8 mouse cellular contexts compared by ENCODE assay signal in genomic region chr9:124280576-124281447, GRCm38 (mm10). TPM values are rescaled to one million over a fixed set of nuclear protein-coding genes. Genes with fewer than 3 reads are reported as not detected.
A peak's percentile ranks its signal among the peaks of the same experiment; 100 is the strongest.
DNase-seq lines count a peak whose midpoint lies in the region; ATAC-seq and TF ChIP-seq lines count a peak whose summit lies in the region.

No protein-coding gene starts in this region.

- H3K36me3 ChIP-seq in lung, embryonic 16.5 days (ENCODE audit: control insufficient read depth, insufficient read depth, low read length) = peaks cover 6% of the 10 kb centered on the region; the same call in 1 of the 2 replicates
- H3K36me3 ChIP-seq in hindbrain, postnatal 0 days (ENCODE audit: insufficient read depth, low read length) = 0 out of 2 replicates have a peak, but pooled peaks cover 3% of the 10 kb centered on the region
- H3K36me3 ChIP-seq in liver, embryonic 16.5 days (ENCODE audit: control insufficient read depth, insufficient read depth) = no peaks in the 10 kb centered on the region

- 74% methylated on average over 2 of the region's 2 CpGs for WGBS in lung, embryonic 16.5 days
- WGBS in hindbrain, postnatal 0 days = 70% methylated on average over 2 of the region's 2 CpGs
- WGBS in liver, embryonic 16.5 days (ENCODE audit: insufficient replicate concordance) = 51% methylated on average over 2 of the region's 2 CpGs

- peak overlapping the region; percentile 76 for H3K9ac ChIP-seq in lung, embryonic 16.5 days (ENCODE audit: low read length)
- H3K9ac ChIP-seq in hindbrain, postnatal 0 days (replicated peaks; ENCODE audit: low read length) = peak overlapping the region; percentile 68; the same call in 1 of the 2 replicates
- H3K9ac ChIP-seq in liver, embryonic 16.5 days (ENCODE audit: low read depth, low read length) = peak overlapping the region; percentile 80; the same call in 1 of the 2 replicates

- no peak overlapping the region for H3K27ac ChIP-seq in lung, embryonic 16.5 days (ENCODE audit: low read length)
- peak overlapping the region; percentile 83; the same call in 1 of the 2 replicates for H3K27ac ChIP-seq in hindbrain, postnatal 0 days
- no peak overlapping the region for H3K27ac ChIP-seq in liver, embryonic 16.5 days (ENCODE audit: low read length)

- TF ChIP-seq POLR2A in brain, embryonic 14.5 days (IDR thresholded peaks at IDR 0.05; ENCODE audit: borderline replicate concordance, extremely low read depth, insufficient read depth, insufficient read length, poor library complexity, severe bottlenecking) = no peak

- peak overlapping the region; percentile 80 for H3K4me2 ChIP-seq in lung, embryonic 16.5 days (ENCODE audit: low read depth, low read length)
- H3K4me2 ChIP-seq in hindbrain, postnatal 0 days (ENCODE audit: low read depth, low read length) = peak overlapping the region; percentile 64
- peak overlapping the region; percentile 78 for H3K4me2 ChIP-seq in liver, embryonic 16.5 days (ENCODE audit: low read depth, low read length)

- H3K9me3 ChIP-seq in lung, embryonic 16.5 days (ENCODE audit: control insufficient read depth, low read length) = no peaks in the 10 kb centered on the region
- H3K9me3 ChIP-seq in hindbrain, postnatal 0 days (ENCODE audit: low read length) = no peaks in the 10 kb centered on the region
- H3K9me3 ChIP-seq in liver, embryonic 16.5 days (replicated peaks; ENCODE audit: control insufficient read depth, low read length) = no peaks in the 10 kb centered on the region

- no peak for ATAC-seq in lung, embryonic 16.5 days (ENCODE audit: low read depth)
- no peak for ATAC-seq in hindbrain, postnatal 0 days
- no peak for ATAC-seq in liver, embryonic 16.5 days (ENCODE audit: low read depth)
- no peak for ATAC-seq in monocyte, adult 5-6 weeks (replicated peaks; ENCODE audit: insufficient number of reproducible peaks, low FRiP score, low TSS enrichment, poor library complexity, severe bottlenecking)

- DNase-seq in lung, postnatal 14 days = no peak
- peak; percentile 5 for DNase-seq in brain, embryonic 14.5 days (ENCODE audit: low read depth)
- no peak for DNase-seq in hindbrain, postnatal 0 days (ENCODE audit: low spot score)
- DNase-seq in cerebellum, adult 9-10 months = no peak
- DNase-seq in lung, postnatal 10 days = no peak

- peaks cover 9% of the 10 kb centered on the region for H3K4me1 ChIP-seq in lung, embryonic 16.5 days (replicated peaks; ENCODE audit: control insufficient read depth, insufficient read depth, low read length)
- H3K4me1 ChIP-seq in hindbrain, postnatal 0 days (ENCODE audit: insufficient read depth, low read length) = no peaks in the 10 kb centered on the region
- H3K4me1 ChIP-seq in liver, embryonic 16.5 days (ENCODE audit: control insufficient read depth, low read depth, low read length) = peaks cover 22% of the 10 kb centered on the region

- no peak for TF ChIP-seq CTCF in brain, embryonic 14.5 days (IDR thresholded peaks at IDR 0.05; ENCODE audit: borderline replicate concordance, extremely low read depth, insufficient read depth, insufficient read length)
- no peak for TF ChIP-seq CTCF in hindbrain, postnatal 0 days (IDR thresholded peaks at IDR 0.05; ENCODE audit: low read depth)

- no peaks in the 10 kb centered on the region for H3K27me3 ChIP-seq in lung, embryonic 16.5 days (ENCODE audit: control insufficient read depth, insufficient read depth, low read depth, low read length)
- no peaks in the 10 kb centered on the region for H3K27me3 ChIP-seq in hindbrain, postnatal 0 days (ENCODE audit: insufficient read depth, low read length)
- H3K27me3 ChIP-seq in liver, embryonic 16.5 days (ENCODE audit: control insufficient read depth, insufficient read depth, low read depth, low read length) = no peaks in the 10 kb centered on the region

- H3K4me3 ChIP-seq in lung, embryonic 16.5 days (ENCODE audit: low read length) = peak overlapping the region; percentile 75
- peak overlapping the region; percentile 69 for H3K4me3 ChIP-seq in hindbrain, postnatal 0 days (ENCODE audit: low read length)
- peak overlapping the region; percentile 83 for H3K4me3 ChIP-seq in liver, embryonic 16.5 days (ENCODE audit: low read depth, low read length)

RNA-seq across cellular contexts. Expression of gene 2010315B03Rik, which starts 31.7 kb away (rescaled TPM):
- polyA plus RNA-seq in lung, embryonic 16.5 days (2015; fragmentation: Nextera tagmentation; extraction: Ambion mirVana) = 11.2 and 11.5 TPM in 2 replicates
- 11.0 and 12.2 TPM in 2 replicates for polyA plus RNA-seq in brain, embryonic 14.5 days (2012; rRNA removed)
- total RNA-seq in hindbrain, postnatal 0 days (2014; rRNA removed) = 8.3 and 8.8 TPM in 2 replicates
- polyA plus RNA-seq in hindbrain, postnatal 0 days (2015; fragmentation: Nextera tagmentation; extraction: Ambion mirVana) = 11.7 and 12.9 TPM in 2 replicates
- polyA plus RNA-seq in liver, embryonic 16.5 days (2015; fragmentation: Nextera tagmentation; extraction: Ambion mirVana) = 3.8 and 4.5 TPM in 2 replicates
- 33.1 to 47.2 TPM (median 40.9 TPM) in 3 replicates for total RNA-seq in monocyte, adult 5-6 weeks (2017)
